Mouse (Mus musculus) hindbrain, postnatal 0 days (tissue): ENCODE measurements around the gene Trnau1ap. TPM values are rescaled to one million over a fixed set of nuclear protein-coding genes. Genes with fewer than 3 reads are reported as not detected.

Experiments used
- ATAC-seq: fragments of 200-750 bp; cut with Nextera tagmentation; 2 replicates; pipeline ENCODE4 v1.8.0; 2017; ENCODE audit warnings: mild to moderate bottlenecking, moderate TSS enrichment, moderate library complexity
- DNase-seq: peaks from one replicate; pipeline ENCODE4 v3.0.0-alpha.2; 2015; ENCODE audit warnings: low spot score
- H3K27ac ChIP-seq: fragments of 300-500 bp; sonication (generic); 2 replicates; pipeline ENCODE4 v1.5.1; 2014; ENCODE audit warnings: mild to moderate bottlenecking
- H3K27me3 ChIP-seq: fragments of 300-500 bp; sonication (generic); 2 replicates; pipeline ENCODE4 v1.6.1; 2014; ENCODE audit warnings: low read length, mixed read lengths; ENCODE audit not compliant: insufficient read depth
- H3K36me3 ChIP-seq: fragments of 300-500 bp; sonication (generic); 2 replicates; pipeline ENCODE4 v1.6.1; 2014; ENCODE audit warnings: low read length, mixed read lengths; ENCODE audit not compliant: insufficient read depth
- H3K4me1 ChIP-seq: fragments of 300-500 bp; sonication (generic); 2 replicates; pipeline ENCODE4 v1.6.1; 2014; ENCODE audit warnings: antibody characterized with exemption, low read length, mixed read lengths; ENCODE audit not compliant: insufficient read depth
- H3K4me2 ChIP-seq: fragments of 300-500 bp; sonication (generic); 2 replicates; pipeline ENCODE4 v1.6.1; 2014; ENCODE audit warnings: low read depth, mild to moderate bottlenecking, low read length, moderate library complexity, mixed read lengths
- H3K4me3 ChIP-seq: fragments of 300-500 bp; sonication (generic); 2 replicates; pipeline ENCODE4 v1.5.1; 2014; ENCODE audit warnings: low read length
- H3K9ac ChIP-seq: fragments of 300-500 bp; sonication (generic); replicated peaks from 2 replicates; pipeline ENCODE4 v1.6.1; 2014; ENCODE audit warnings: mild to moderate bottlenecking, low read length, moderate library complexity, mixed read lengths
- H3K9me3 ChIP-seq: fragments of 300-500 bp; sonication (generic); 2 replicates; pipeline ENCODE4 v1.6.1; 2016; ENCODE audit warnings: low read length, mixed read lengths
- CTCF ChIP-seq: IDR thresholded peaks from 2 replicates; pipeline ENCODE4 v1.5.1; 2016; ENCODE audit warnings: antibody characterized with exemption, control low read depth, low read depth
- WGBS: fragments of 180-500 bp; shearing (Covaris S2); extraction: QIAGEN DNeasy Blood & Tissue Kit; methylation state at CpG from one replicate; pipeline ENCODE4 v1.1.7; 2014; 5-methylcytosine and 5-hydroxymethylcytosine counted together
- polyA plus RNA-seq: library from polyadenylated mRNA; unstranded; fragments of >200 nt; fragmentation: Nextera tagmentation; extraction: Ambion mirVana; gene quantifications from 2 replicates; pipeline ENCODE4 v1.2.1, GENCODE M21; 2015
- total RNA-seq: library from RNA; depleted of rRNA; stranded (reverse); fragments of >200 nt; gene quantifications from 2 replicates; pipeline ENCODE4 v1.2.3, GENCODE M21; 2014

Trnau1ap gene
- total and polyA plus RNA-seq, 2 experiments from 2014 or later = 53.2 to 56.6 TPM

DNA sequence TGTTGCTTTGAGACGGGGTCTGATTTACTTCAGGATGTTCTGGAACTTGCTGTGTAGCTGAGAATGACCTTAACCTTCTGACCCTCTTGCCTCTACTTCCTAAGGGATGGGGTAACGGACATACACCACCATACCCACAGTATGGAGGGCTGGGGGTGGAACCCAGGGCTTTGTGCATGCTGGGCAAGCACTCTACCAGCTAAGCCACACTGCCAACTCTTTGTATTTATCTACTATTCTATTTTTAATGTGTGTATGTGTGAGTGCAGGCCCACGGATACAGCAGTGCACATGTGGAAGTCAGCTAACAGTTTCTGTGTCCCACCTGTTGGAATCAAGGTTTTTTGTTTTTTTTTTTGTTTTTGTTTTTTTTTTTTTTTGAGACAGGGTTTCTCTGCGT lies 30.2 kb upstream of the Trnau1ap start:
- ATAC-seq (no peak), DNase-seq (no peak)
- Histone ChIP-seq H3K27ac (no peak overlapping the region), H3K36me3 (peaks cover 15% of the 10 kb centered on the region), H3K4me3 (no peak overlapping the region), H3K4me2 (no peak overlapping the region), H3K9me3 (no peaks in the 10 kb centered on the region), H3K9ac (no peak overlapping the region), H3K4me1 (no peaks in the 10 kb centered on the region), H3K27me3 (no peaks in the 10 kb centered on the region)
- 91% methylated on average over 3 of the region's 4 CpGs for WGBS
- no peak for TF ChIP-seq CTCF

DNA sequence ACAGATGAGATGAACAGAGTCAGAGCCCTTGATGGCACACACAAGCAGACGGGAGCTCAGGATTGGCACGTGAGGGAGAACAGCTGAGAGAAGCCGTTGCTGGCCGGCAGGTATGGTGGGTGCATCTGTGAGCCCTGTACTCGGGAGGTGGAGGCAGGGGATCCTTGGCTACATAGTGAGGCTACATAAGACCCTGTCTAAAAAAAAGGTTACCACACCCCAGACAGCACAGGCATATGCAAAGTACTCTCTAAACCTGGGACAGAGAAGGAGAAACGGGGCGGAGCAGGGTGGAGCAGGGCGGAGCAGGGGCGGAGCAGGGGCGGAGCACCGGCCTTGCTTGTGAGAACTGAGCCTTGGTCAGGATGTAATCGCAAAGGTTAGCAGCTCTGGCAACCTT lies 26.8 kb upstream of the Trnau1ap start:
- Histone ChIP-seq H3K4me3 (no peak overlapping the region), H3K27ac (no peak overlapping the region), H3K36me3 (peaks cover 15% of the 10 kb centered on the region), H3K4me2 (no peak overlapping the region), H3K4me1 (0 out of 2 replicates have a peak, but pooled peaks cover 5% of the 10 kb centered on the region), H3K9ac (no peak overlapping the region), H3K9me3 (no peaks in the 10 kb centered on the region), H3K27me3 (no peaks in the 10 kb centered on the region)
- 36% methylated on average over 12 of the region's 12 CpGs for WGBS
- ATAC-seq = no peak
- DNase-seq = no peak
- TF ChIP-seq CTCF = no peak

DNA sequence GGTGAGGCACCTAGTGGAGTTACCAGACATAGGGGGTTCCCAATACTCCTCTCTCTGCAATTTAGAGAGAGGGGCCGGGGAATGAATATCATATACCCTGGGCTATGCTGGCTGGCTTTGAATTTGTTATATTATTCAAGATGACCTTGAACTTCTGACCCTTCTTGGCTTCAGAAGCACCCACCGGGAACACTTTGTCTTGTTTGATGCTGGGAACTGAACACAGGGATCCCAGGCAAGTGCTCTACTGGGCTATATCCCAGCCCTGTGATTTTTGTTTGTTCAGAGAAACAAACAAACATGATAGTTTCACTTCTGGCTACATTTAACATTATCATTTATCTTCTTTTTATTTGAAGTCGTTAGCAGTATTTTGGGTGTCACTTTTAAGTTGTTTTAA lies 26.1 kb upstream of the Trnau1ap start:
- Histone ChIP-seq H3K9me3 (no peaks in the 10 kb centered on the region), H3K9ac (no peak overlapping the region), H3K4me2 (no peak overlapping the region), H3K4me1 (0 out of 2 replicates have a peak, but pooled peaks cover 5% of the 10 kb centered on the region), H3K4me3 (no peak overlapping the region), H3K27ac (no peak overlapping the region), H3K27me3 (no peaks in the 10 kb centered on the region), H3K36me3 (peaks cover 15% of the 10 kb centered on the region)
- TF ChIP-seq CTCF = no peak
- WGBS = 88% methylated on average over 3 of the region's 3 CpGs
- no peak for ATAC-seq
- no peak for DNase-seq

DNA sequence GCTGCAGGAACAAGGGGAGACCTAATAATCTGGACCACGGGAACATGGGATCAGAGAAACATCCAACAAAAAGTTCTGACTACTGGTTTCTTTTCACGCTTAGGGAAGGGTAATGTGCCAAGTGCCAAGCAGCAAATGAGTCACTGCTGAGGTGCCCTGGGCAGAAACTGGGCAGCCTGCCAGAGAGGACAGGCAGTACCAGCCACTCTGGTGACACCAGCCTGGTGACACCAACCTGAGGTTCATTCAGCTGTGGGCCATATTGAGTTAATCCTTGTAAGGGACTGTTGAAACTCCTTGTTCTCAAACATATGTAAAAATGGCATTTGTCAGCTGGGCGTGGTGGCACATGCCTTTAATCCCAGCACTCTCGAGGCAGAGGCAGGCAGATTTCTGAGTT lies 25.2 kb upstream of the Trnau1ap start:
- ATAC-seq (no peak), DNase-seq (no peak)

DNA sequence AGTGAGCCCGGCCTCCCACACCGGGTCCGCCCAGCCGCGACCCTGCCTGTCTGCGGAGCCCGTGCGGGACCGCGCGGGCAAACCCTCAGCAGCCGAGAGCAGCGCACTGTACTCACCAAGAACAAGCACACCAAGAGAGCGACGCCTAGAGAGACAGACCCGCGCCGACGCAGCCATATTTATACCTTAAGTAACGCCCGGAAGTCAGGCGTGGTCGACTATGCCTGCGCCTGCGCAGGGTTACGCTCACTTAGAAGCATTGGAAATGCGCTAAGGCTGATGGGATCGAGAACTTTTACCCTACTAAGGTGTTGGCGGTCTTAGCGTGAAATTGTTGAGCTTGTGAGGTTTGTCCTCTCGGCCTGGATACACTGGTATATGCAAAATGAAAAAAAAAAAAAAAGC lies 24.1 kb upstream of the Trnau1ap start, which contains the start of gene Rcc1:
Gene Rcc1 (minus strand): TSS at position 125 of the 405 bp plus-strand sequence.
- TF ChIP-seq CTCF = peak; percentile 40
- Histone ChIP-seq H3K9ac (peak within 1 kb of the TSS; percentile 55), H3K27ac (peak within 1 kb of the TSS; percentile 81), H3K4me3 (peak within 1 kb of the TSS; percentile 48), H3K27me3 (no peaks in the 10 kb centered on the region), H3K36me3 (peaks cover 15% of the 10 kb centered on the region), H3K4me1 (0 out of 2 replicates have a peak, but pooled peaks cover 5% of the 10 kb centered on the region), H3K4me2 (peak within 1 kb of the TSS; percentile 73), H3K9me3 (no peaks in the 10 kb centered on the region)
- ATAC-seq = peak; percentile 95
- peak; percentile 95 for DNase-seq
- under 1% methylated on average over 31 of the region's 31 CpGs for WGBS

More for the DNA sequence above, 25.2 kb upstream of the Trnau1ap start:
- H3K4me3 ChIP-seq = no peak overlapping the region
- H3K9ac ChIP-seq = no peak overlapping the region
- WGBS = 84% methylated on average over 4 of the region's 4 CpGs
- H3K4me2 ChIP-seq = no peak overlapping the region
- no peaks in the 10 kb centered on the region for H3K9me3 ChIP-seq
- TF ChIP-seq CTCF = no peak
- no peak overlapping the region for H3K27ac ChIP-seq
- H3K4me1 ChIP-seq = 0 out of 2 replicates have a peak, but pooled peaks cover 5% of the 10 kb centered on the region
- H3K27me3 ChIP-seq = no peaks in the 10 kb centered on the region
- peaks cover 15% of the 10 kb centered on the region for H3K36me3 ChIP-seq

DNA sequence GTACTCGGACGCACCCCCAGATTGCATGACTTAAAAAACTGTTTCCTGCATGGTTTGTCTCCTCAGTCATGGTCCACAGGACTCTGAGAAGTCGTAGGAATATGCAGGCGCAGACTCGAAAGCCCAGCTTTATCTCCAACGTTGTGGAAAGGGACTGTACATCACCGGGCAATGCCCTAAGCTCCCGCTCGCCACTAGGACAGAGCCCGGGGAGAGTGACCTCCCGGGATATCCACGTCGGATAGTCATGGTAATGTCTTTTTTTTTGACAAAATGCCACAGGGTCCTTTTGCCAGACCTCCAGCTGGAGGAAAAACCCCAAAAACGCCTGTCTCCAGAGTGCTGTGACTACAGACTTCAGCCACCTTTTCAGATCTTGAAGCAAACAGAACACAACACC lies 23.4 kb upstream of the Trnau1ap start:
- no peak for ATAC-seq
- Histone ChIP-seq H3K27ac (peak overlapping the region; percentile 81), H3K4me3 (peak overlapping the region; percentile 48), H3K27me3 (no peaks in the 10 kb centered on the region), H3K36me3 (peaks cover 11% of the 10 kb centered on the region), H3K9me3 (no peaks in the 10 kb centered on the region), H3K4me1 (0 out of 2 replicates have a peak, but pooled peaks cover 5% of the 10 kb centered on the region), H3K4me2 (peak overlapping the region; percentile 73), H3K9ac (peak overlapping the region; percentile 55)
- no peak for TF ChIP-seq CTCF
- WGBS = under 1% methylated on average over 14 of the region's 14 CpGs
- DNase-seq = no peak

DNA sequence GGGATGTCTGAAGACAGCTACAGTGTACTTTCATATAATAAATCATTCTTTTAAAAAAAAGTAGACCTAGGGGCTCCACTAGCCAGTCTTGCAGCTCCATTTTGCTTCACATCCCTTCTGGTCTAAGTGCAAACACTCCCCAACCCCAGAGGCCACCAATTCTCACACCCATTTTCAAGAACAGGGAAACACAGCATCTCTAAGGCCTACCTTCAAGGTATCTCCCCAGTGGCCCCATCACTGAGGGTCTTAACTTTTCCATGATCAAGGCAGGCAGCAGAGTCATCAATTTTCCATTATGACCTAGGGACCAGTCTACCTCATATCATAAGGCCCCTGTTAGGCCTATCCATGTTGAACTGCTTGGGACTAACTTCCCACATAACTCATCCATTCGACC lies 22.1 kb upstream of the Trnau1ap start:
- Histone ChIP-seq H3K4me1 (0 out of 2 replicates have a peak, but pooled peaks cover 5% of the 10 kb centered on the region), H3K9me3 (no peaks in the 10 kb centered on the region), H3K27ac (no peak overlapping the region), H3K36me3 (no peaks in the 10 kb centered on the region), H3K4me2 (peak overlapping the region; percentile 73; the same call in 1 of the 2 replicates), H3K27me3 (no peaks in the 10 kb centered on the region), H3K9ac (no peak overlapping the region), H3K4me3 (no peak overlapping the region)
- WGBS = 44% methylated on average over 1 of the region's 1 CpGs
- ATAC-seq (no peak), DNase-seq (no peak)
- no peak for TF ChIP-seq CTCF
